Mouse (Mus musculus): Measurements from ENCODE around the gene Fbxl17.

GRCm38 (mm10) chr17:63095553-63095952, 404.3 kb downstream of the Fbxl17 start:
- TF ChIP-seq CTCF (IDR thresholded peaks at IDR 0.05; ENCODE audit: low read depth): no peak
- TF ChIP-seq EP300 (IDR thresholded peaks at IDR 0.05; ENCODE audit: low read depth): no peak
